Comparison of ENCODE assay signal across 27 mouse cellular contexts in genomic region chr3:36284066-36284465, GRCm38 (mm10).
DNase-seq lines count a peak whose midpoint lies in the region; ATAC-seq and TF ChIP-seq lines count a peak whose summit lies in the region.
"Had no signal": no experiment of that assay in that cellular context is flagged by ENCODE, and none has a peak within 500 bp of the region (broad histone marks: within the 10 kb centered on the region; RNA-seq: fewer than 3 reads in every experiment).

No protein-coding gene starts in this region.

- no peak for TF ChIP-seq EP300 in liver, postnatal 0 days (IDR thresholded peaks at IDR 0.05; ENCODE audit: low read depth)

- WGBS in intestine, postnatal 0 days: 41% methylated on average over 5 of the region's 5 CpGs
- WGBS in intestine, embryonic 15.5 days: 66% methylated on average over 5 of the region's 5 CpGs
- WGBS in heart, embryonic 10.5 days: 77% methylated on average over 5 of the region's 5 CpGs
- 45% methylated on average over 5 of the region's 5 CpGs for WGBS in liver, postnatal 0 days (ENCODE audit: insufficient replicate concordance)

- no peak overlapping the region for H3K9ac ChIP-seq in intestine, postnatal 0 days (ENCODE audit: low read depth, low read length)
- H3K9ac ChIP-seq in intestine, embryonic 15.5 days: no peak overlapping the region
- H3K9ac ChIP-seq in liver, postnatal 0 days (replicated peaks): no peak overlapping the region
- H3K9ac ChIP-seq: embryonic facial prominence, embryonic 12.5 days; forebrain, embryonic 13.5 days; forebrain, embryonic 15.5 days; forebrain, postnatal 0 days had no signal

- H3K36me3 ChIP-seq in intestine, postnatal 0 days (ENCODE audit: control insufficient read depth, insufficient read depth): no peaks in the 10 kb centered on the region
- H3K36me3 ChIP-seq in intestine, embryonic 15.5 days: no peaks in the 10 kb centered on the region
- H3K36me3 ChIP-seq in heart, embryonic 10.5 days: no peaks in the 10 kb centered on the region
- no peaks in the 10 kb centered on the region for H3K36me3 ChIP-seq in liver, postnatal 0 days (replicated peaks; ENCODE audit: insufficient read depth, low read length)
- H3K36me3 ChIP-seq: embryonic facial prominence, embryonic 10.5 days; embryonic facial prominence, embryonic 12.5 days; forebrain, embryonic 15.5 days; G1E had no signal

- H3K4me1 ChIP-seq in intestine, postnatal 0 days (replicated peaks; ENCODE audit: control insufficient read depth, insufficient read depth, low read length): no peaks in the 10 kb centered on the region
- no peaks in the 10 kb centered on the region for H3K4me1 ChIP-seq in intestine, embryonic 15.5 days (replicated peaks)
- H3K4me1 ChIP-seq in heart, embryonic 10.5 days: no peaks in the 10 kb centered on the region
- H3K4me1 ChIP-seq in liver, postnatal 0 days (ENCODE audit: insufficient read depth): no peaks in the 10 kb centered on the region
- H3K4me1 ChIP-seq: embryonic facial prominence, embryonic 10.5 days; embryonic facial prominence, embryonic 12.5 days; forebrain, embryonic 13.5 days; forebrain, embryonic 15.5 days had no signal

- no peak overlapping the region for H3K4me2 ChIP-seq in intestine, postnatal 0 days (replicated peaks; ENCODE audit: low read depth)
- H3K4me2 ChIP-seq in intestine, embryonic 15.5 days (replicated peaks): no peak overlapping the region
- H3K4me2 ChIP-seq in liver, postnatal 0 days (ENCODE audit: low read depth, low read length): no peak overlapping the region
- H3K4me2 ChIP-seq: embryonic facial prominence, embryonic 12.5 days; forebrain, embryonic 13.5 days; forebrain, embryonic 15.5 days had no signal

- no peaks in the 10 kb centered on the region for H3K27me3 ChIP-seq in intestine, postnatal 0 days (replicated peaks; ENCODE audit: control insufficient read depth, insufficient read depth, low read length)
- H3K27me3 ChIP-seq in intestine, embryonic 15.5 days (replicated peaks): no peaks in the 10 kb centered on the region
- H3K27me3 ChIP-seq in heart, embryonic 10.5 days (ENCODE audit: insufficient read depth, poor library complexity, severe bottlenecking): no peaks in the 10 kb centered on the region
- no peaks in the 10 kb centered on the region for H3K27me3 ChIP-seq in liver, postnatal 0 days (ENCODE audit: insufficient read depth, low read length)
- H3K27me3 ChIP-seq: CH12.LX; embryonic facial prominence, embryonic 12.5 days; forebrain, embryonic 13.5 days; forebrain, embryonic 15.5 days had no signal

- no peak overlapping the region for H3K4me3 ChIP-seq in intestine, postnatal 0 days (ENCODE audit: low read depth, low read length)
- no peak overlapping the region for H3K4me3 ChIP-seq in intestine, embryonic 15.5 days (replicated peaks)
- H3K4me3 ChIP-seq in heart, embryonic 10.5 days: no peak overlapping the region
- H3K4me3 ChIP-seq in liver, postnatal 0 days (ENCODE audit: low read depth, low read length): no peak overlapping the region
- H3K4me3 ChIP-seq: embryonic facial prominence, embryonic 10.5 days; embryonic facial prominence, embryonic 12.5 days; forebrain, embryonic 13.5 days; forebrain, embryonic 15.5 days had no signal

- no peak for TF ChIP-seq CTCF in intestine, postnatal 0 days (IDR thresholded peaks at IDR 0.05; ENCODE audit: low read depth)
- no peak for TF ChIP-seq CTCF in liver, postnatal 0 days (IDR thresholded peaks at IDR 0.05; ENCODE audit: low read depth)

- DNase-seq in R1 (ENCODE audit: low read depth, low spot score): peak; percentile 11
- DNase-seq in yolk sac, embryonic 10.5 days (ENCODE audit: low spot score): peak; percentile 8
- no peak for DNase-seq in heart, embryonic 10.5 days (ENCODE audit: low spot score)
- DNase-seq in liver, postnatal 0 days: no peak
- no peak for DNase-seq in gastrocnemius, adult 18-20 months (ENCODE audit: low spot score)
- DNase-seq: adrenal gland, adult 8-10 months; adrenal gland, postnatal 14 days; adrenal gland, postnatal 36 days; B cell, adult 2 months; cerebellum, adult 11-12 months; cerebellum, adult 2 months; cerebellum, adult 9-10 months; cerebellum, postnatal 10 days; cerebellum, postnatal 25 days; forebrain, postnatal 0 days had no signal

- H3K9me3 ChIP-seq in intestine, postnatal 0 days (ENCODE audit: control insufficient read depth): 0 out of 2 replicates have a peak, but pooled peaks cover 7% of the 10 kb centered on the region
- no peaks in the 10 kb centered on the region for H3K9me3 ChIP-seq in intestine, embryonic 15.5 days
- peaks cover 5% of the 10 kb centered on the region; the same call in 1 of the 2 replicates for H3K9me3 ChIP-seq in heart, embryonic 10.5 days
- peaks cover 3% of the 10 kb centered on the region for H3K9me3 ChIP-seq in liver, postnatal 0 days (ENCODE audit: low read length)
- H3K9me3 ChIP-seq: forebrain, embryonic 15.5 days had no signal

- peak; percentile 90 for ATAC-seq in intestine, postnatal 0 days
- ATAC-seq in intestine, embryonic 15.5 days: no peak
- peak; percentile 52 for ATAC-seq in megakaryocyte, adult 5-6 weeks (ENCODE audit: poor library complexity, severe bottlenecking)
- ATAC-seq in liver, postnatal 0 days: no peak
- ATAC-seq: activated CD4-positive, CD25-positive, alpha-beta regulatory T cell, adult 4 months; CD4-positive, CD25-positive, alpha-beta regulatory T cell, adult 4 months; forebrain, embryonic 13.5 days; forebrain, embryonic 15.5 days; forebrain, postnatal 0 days; Patski had no signal

- H3K27ac ChIP-seq in intestine, postnatal 0 days (ENCODE audit: low read depth, low read length): no peak overlapping the region
- no peak overlapping the region for H3K27ac ChIP-seq in intestine, embryonic 15.5 days
- H3K27ac ChIP-seq in heart, embryonic 10.5 days: no peak overlapping the region
- no peak overlapping the region for H3K27ac ChIP-seq in liver, postnatal 0 days (ENCODE audit: low read depth)
- H3K27ac ChIP-seq: embryonic facial prominence, embryonic 10.5 days; embryonic facial prominence, embryonic 12.5 days; forebrain, embryonic 13.5 days; forebrain, embryonic 15.5 days had no signal

Comparison
In these comparisons a context has a peak if more than half of its experiments do, and no peak if none do; other contexts are left out.
1. ATAC-seq: peak in intestine, postnatal 0 days (single experiment) and megakaryocyte, adult 5-6 weeks (single experiment); none in intestine, embryonic 15.5 days (single experiment) and liver, postnatal 0 days (single experiment).
2. DNase-seq: peak in R1 (single experiment) and yolk sac, embryonic 10.5 days (single experiment); none in heart, embryonic 10.5 days (single experiment), liver, postnatal 0 days (single experiment) and gastrocnemius, adult 18-20 months (single experiment).